Mouse (Mus musculus) E14TG2a.4 (cell line): ENCODE results near the gene Grm2.

Source experiments
- H3K27me3 ChIP-seq: 2 replicates; pipeline ENCODE4 v1.6.1; 2014; ENCODE audit warnings: low read length, control low read depth; ENCODE audit not compliant: insufficient read depth
- H3K36me3 ChIP-seq: 2 replicates; pipeline ENCODE4 v1.6.1; 2014; ENCODE audit warnings: low read length, control low read depth; ENCODE audit not compliant: insufficient read depth
- H3K4me1 ChIP-seq: replicated peaks from 2 replicates; pipeline ENCODE4 v1.6.1; 2014; ENCODE audit warnings: low read depth, low read length, control low read depth
- H3K4me3 ChIP-seq: replicated peaks from 2 replicates; pipeline ENCODE4 v1.5.1; 2014; ENCODE audit warnings: mild to moderate bottlenecking, low read length
- H3K9me3 ChIP-seq: 2 replicates; pipeline ENCODE4 v1.6.1; 2014; ENCODE audit warnings: low read length, control low read depth
- CTCF ChIP-seq: conservative IDR thresholded peaks from 2 replicates; pipeline ENCODE4 v1.5.1; 2014; ENCODE audit warnings: low read length
- NANOG ChIP-seq: IDR thresholded peaks from 2 replicates; pipeline ENCODE4 v1.6.1; 2014; ENCODE audit warnings: borderline replicate concordance, low read length, mixed read lengths
- POU5F1 ChIP-seq: IDR thresholded peaks from 2 replicates; pipeline ENCODE4 v1.6.1; 2014; ENCODE audit warnings: low read length, borderline replicate concordance

The Grm2 gene

DNA sequence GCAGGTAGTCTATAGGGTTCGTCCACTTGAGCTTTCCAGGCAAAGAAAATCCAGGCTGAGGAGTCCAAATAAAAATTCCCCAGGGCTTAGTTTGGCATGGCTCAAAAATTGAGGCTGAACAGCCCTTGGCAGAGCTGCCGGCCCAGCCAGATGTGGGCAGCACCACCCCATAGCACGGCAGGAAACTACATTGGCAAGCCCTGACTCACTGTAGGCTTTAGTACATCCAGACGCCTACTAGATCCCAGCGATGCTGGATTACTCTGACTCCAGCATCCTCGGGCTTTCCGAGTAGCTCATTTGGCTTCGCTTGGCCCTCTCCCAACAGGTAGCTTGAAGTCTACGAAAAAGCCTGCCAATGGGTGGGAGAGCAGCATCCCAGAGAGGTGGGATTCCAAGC, 25.1 kb upstream of the Grm2 start:
- Histone ChIP-seq H3K9me3 (no peaks in the 10 kb centered on the region), H3K27me3 (no peaks in the 10 kb centered on the region), H3K4me3 (no peak overlapping the region), H3K36me3 (peaks cover 68% of the 10 kb centered on the region), H3K4me1 (peaks cover 50% of the 10 kb centered on the region)
- TF ChIP-seq CTCF (no peak), POU5F1 (no peak), NANOG (no peak)

DNA sequence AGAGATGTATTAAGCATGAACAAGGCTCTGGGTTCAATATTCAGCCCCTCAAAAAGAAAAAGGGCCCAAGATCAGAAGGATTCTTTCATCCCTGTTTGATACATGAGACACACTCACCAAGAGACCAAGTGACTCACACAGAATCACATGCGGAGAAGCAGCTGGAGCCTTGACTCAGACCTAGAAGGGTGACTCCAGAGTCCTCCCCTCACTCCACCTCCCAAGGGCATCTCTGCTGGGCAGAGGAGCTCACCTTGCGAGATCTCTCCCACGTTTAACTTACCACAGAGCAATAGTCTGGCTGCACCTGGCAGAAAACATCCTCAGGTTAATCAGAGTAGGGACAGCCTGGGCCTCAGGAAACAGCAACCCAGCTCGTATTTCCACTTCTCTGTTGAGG, 22.4 kb upstream of the Grm2 start:
- Histone ChIP-seq H3K9me3 (no peaks in the 10 kb centered on the region), H3K4me3 (no peak overlapping the region), H3K4me1 (peaks cover 41% of the 10 kb centered on the region), H3K36me3 (peaks cover 89% of the 10 kb centered on the region), H3K27me3 (no peaks in the 10 kb centered on the region)
- TF ChIP-seq POU5F1 (no peak), CTCF (no peak), NANOG (no peak)

DNA sequence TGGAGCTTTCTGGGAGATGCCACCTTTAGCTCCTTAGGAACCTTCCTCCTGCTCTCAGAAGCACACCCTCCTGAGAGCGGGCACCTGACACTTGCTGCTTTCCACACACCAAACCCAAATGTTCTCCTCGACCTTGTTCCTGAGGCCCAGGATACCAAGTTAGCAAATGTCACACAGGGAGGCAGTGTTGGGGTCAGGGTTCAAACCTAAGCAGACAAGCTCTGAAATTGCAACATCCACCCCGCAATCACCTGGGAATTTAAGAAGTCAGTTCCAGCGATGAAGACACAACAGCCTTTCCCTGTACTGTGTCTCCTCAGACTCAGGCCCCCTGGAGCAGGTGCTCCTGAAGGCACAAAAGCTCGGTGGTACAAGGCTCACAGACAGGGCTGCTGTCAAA, 21.8 kb upstream of the Grm2 start:
- Histone ChIP-seq H3K27me3 (no peaks in the 10 kb centered on the region), H3K4me1 (peaks cover 41% of the 10 kb centered on the region), H3K9me3 (no peaks in the 10 kb centered on the region), H3K4me3 (no peak overlapping the region), H3K36me3 (peaks cover 89% of the 10 kb centered on the region)
- no peak for TF ChIP-seq NANOG
- TF ChIP-seq POU5F1: no peak
- no peak for TF ChIP-seq CTCF

DNA sequence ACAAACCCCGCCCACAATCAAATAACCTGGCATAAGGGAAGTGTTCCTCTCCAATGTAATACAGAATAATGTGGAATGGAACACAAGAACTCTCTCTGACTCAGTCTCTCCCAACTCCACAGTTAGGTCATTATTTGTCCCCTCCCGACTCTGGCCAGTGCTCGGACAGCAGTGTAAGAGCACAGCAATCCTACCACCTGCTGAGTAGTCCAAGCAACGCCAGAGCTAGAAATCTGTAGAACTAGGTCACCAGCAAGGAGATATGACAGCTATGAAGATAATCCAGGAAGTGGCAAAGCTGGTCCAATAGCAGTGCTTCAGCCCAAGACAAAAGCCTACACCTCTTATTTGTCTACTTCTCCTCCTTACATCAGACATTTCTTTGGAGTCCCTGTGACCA, 20.7 kb upstream of the Grm2 start:
- H3K4me3 ChIP-seq: no peak overlapping the region
- H3K4me1 ChIP-seq: peaks cover 38% of the 10 kb centered on the region
- no peaks in the 10 kb centered on the region for H3K9me3 ChIP-seq
- H3K27me3 ChIP-seq: no peaks in the 10 kb centered on the region
- no peak for TF ChIP-seq CTCF
- no peak for TF ChIP-seq POU5F1
- peaks cover 90% of the 10 kb centered on the region for H3K36me3 ChIP-seq

DNA sequence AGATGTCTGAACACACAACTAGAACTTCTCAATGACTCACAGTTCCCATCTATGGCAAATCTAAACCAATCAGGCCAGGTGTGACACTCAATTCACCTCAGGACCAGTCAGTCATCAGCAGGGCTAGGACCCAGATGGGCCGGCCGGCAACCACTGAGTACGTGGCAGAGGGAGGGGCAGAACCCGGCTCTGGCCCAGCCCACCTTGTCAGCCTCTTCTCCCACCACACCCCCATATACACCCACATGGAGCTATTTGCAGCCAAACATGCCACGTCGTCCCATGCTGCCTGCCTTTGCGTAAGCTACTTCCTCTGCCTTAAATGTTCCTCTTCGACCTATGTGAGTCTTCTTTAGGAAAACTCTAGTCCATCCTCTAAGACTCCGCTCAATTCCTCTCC, 20.1 kb upstream of the Grm2 start:
- Histone ChIP-seq H3K4me3 (no peak overlapping the region), H3K9me3 (no peaks in the 10 kb centered on the region), H3K4me1 (peaks cover 38% of the 10 kb centered on the region), H3K36me3 (peaks cover 90% of the 10 kb centered on the region), H3K27me3 (no peaks in the 10 kb centered on the region)
- TF ChIP-seq CTCF: no peak
- no peak for TF ChIP-seq POU5F1
- no peak for TF ChIP-seq NANOG

DNA sequence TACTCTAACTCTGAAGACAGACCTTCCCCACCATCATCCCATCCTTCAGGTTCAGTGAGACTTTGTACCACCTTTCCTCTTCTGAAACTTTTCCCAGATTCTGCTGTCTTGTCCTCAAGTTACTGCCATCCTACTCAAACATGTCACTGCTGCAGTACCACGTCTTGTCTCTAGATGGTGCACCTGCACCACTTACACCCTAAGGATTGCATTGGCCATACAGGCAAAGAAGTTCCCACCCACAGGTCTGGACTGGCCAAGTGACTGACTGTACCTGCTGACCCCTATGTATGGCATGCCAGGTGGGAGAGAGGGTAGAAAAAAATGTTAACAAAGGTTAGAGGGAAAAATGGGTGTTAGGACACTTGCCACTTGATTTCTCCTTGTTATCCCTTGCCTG, 19.6 kb upstream of the Grm2 start:
- TF ChIP-seq POU5F1 (no peak), CTCF (peak; percentile 97), NANOG (no peak)
- Histone ChIP-seq H3K36me3 (peaks cover 90% of the 10 kb centered on the region), H3K4me1 (peaks cover 38% of the 10 kb centered on the region)

DNA sequence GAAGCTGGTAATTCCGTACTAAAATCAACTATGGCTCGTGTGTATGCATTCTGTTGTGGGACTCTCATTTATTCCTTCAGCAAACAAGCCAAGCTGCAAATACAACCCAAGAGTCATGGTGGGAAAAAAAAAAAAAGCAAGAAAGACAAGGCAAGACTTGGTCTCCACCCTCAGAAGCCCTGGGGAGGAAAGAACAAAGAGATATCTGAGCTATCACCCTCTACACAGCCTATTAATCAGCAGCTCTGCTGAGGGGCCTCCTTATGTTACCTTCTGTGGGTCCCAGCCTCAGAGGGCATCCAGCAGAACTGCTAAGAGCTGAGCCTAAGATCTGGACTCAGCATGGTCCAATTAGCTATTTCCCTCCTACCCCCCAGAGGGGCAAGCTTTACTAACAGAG, 18.0 kb upstream of the Grm2 start:
- Histone ChIP-seq H3K36me3 (peaks cover 90% of the 10 kb centered on the region), H3K4me1 (peaks cover 23% of the 10 kb centered on the region), H3K9me3 (no peaks in the 10 kb centered on the region), H3K4me3 (no peak overlapping the region), H3K27me3 (no peaks in the 10 kb centered on the region)
- TF ChIP-seq CTCF (no peak), POU5F1 (no peak), NANOG (no peak)

More for the DNA sequence above, 19.6 kb upstream of the Grm2 start:
- Histone ChIP-seq H3K9me3 (no peaks in the 10 kb centered on the region), H3K4me3 (no peak overlapping the region), H3K27me3 (no peaks in the 10 kb centered on the region)

DNA sequence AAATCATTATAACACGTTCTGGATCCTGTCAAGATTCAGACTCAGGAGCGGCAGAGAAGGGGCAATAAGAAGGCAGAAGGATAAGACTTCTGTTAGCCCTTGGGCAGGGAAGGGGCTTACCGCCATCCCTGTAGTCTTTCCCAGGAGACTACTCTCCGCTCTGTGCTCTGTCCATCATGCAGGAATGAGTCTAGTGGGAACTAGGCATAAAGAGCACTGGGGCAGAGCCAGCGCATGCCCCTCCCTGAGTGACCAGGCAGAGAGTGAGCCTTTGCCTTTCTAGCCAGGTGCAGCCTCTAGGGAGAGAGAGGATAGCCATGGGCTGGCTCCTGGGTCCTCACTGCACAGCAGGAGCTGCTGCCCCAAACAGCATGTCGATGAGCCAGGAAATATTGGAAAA, 9.0 kb upstream of the Grm2 start:
- H3K4me3 ChIP-seq: no peak overlapping the region
- H3K4me1 ChIP-seq: peaks cover 49% of the 10 kb centered on the region
- TF ChIP-seq POU5F1 (no peak), CTCF (no peak), NANOG (no peak)
- peaks cover 100% of the 10 kb centered on the region for H3K36me3 ChIP-seq
- no peaks in the 10 kb centered on the region for H3K27me3 ChIP-seq
- no peaks in the 10 kb centered on the region for H3K9me3 ChIP-seq

DNA sequence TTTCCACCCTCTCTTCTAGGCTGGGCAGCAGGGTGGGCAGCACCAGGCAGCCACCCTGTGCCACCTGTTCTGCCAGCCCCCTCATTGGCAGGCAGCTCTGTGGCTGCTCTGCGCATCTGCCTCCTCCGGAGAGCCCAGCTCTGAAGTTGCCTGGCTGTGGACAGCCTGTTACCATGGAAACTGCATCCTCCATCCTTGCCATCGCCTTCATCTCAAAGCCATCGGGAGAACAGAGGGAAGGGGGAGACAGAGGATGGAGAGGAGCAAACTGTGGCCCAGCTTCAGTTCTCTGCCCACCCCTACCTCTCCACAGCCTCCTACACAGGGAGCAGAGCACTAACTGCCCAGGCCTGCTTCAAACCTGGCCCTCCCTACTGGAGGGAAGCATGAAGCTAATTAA, 8.6 kb upstream of the Grm2 start:
- peaks cover 100% of the 10 kb centered on the region for H3K36me3 ChIP-seq
- peaks cover 49% of the 10 kb centered on the region for H3K4me1 ChIP-seq
- H3K4me3 ChIP-seq: no peak overlapping the region
- no peak for TF ChIP-seq CTCF
- TF ChIP-seq POU5F1: no peak
- no peak for TF ChIP-seq NANOG
- H3K9me3 ChIP-seq: no peaks in the 10 kb centered on the region
- no peaks in the 10 kb centered on the region for H3K27me3 ChIP-seq
